Mouse (Mus musculus): ENCODE results near the gene Klra4. TPM values are rescaled to one million over a fixed set of nuclear protein-coding genes. Genes with fewer than 3 reads are reported as not detected.
"Not testable (repeated sequence)": the region's sequence is repeated elsewhere in the genome, so short reads cannot be mapped to it uniquely, and the experiment has no call there.

Klra4 gene
- not detected in 2 replicates for total RNA-seq (2021)
- long read RNA-seq, experiment 1, partial matches to known transcripts = 1 of 1 reads
- long read RNA-seq, experiment 1, other reads (novel, unspliced or antisense) = 0 of 1 reads
- long read RNA-seq, experiment 2 = 0 reads

DNA sequence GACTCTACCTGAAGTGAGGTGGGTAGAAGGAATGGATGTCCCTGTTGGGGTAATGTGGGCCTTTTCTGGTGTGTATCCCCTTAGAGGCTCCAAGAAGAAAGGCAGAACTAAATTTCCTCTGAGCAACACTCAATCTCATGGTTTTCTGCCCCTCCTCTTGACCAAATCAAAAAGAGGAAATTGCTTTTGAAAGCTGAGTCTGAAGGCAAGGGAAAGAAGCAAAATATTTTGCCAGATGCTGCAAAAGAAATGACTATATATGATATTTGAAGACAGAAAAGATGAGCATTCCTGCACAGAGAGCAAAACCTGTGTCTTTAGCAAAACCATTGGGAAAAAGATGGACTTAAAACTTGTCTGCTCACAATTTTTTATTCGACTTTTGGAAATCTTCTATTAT is at the start of gene Klra4:
Klra4 (minus strand) TSS at position 101 of the 400 bp plus-strand sequence.
- not testable (repeated sequence) for DNase-seq

DNA sequence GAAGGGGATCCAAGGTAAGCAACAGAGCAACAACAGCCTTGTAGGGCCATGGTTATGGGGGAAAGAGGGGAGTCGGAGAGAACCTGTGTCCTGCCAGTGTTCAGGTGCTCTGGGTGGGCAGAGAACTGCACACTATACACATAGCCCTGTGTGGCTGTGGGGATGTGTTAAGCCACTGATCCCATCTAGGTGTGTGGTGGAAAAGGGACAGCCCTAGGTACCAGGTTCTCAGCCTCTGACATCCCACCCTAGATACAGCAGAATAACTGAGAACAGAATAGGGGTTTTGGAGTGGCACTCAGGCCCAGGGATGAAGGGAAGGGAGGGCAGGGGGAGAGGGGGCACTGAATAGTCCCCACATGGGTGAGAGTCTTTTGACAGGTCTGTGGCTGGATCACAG is 43.4 kb upstream of the Klra4 start:
- no peak for DNase-seq

DNA sequence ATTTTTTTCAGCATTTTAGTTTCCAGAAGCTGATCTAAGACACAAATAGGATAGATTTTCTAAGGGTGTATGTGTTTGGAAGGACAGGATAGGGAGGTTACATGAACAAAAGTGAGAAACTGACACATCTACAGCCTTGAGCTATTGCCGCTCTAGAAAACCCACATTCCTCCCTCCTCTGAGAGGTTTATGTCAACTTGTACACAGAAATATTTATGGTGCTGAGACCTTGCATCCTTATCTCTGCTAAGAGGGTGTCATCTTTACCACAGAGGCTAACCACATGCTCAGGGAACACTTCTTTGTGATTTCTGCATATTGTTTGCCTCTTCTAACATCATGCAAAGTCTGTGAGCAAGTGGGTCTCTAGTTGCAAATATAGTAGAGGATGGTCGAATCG is 35.7 kb upstream of the Klra4 start:
- DNase-seq = not testable (repeated sequence)

DNA sequence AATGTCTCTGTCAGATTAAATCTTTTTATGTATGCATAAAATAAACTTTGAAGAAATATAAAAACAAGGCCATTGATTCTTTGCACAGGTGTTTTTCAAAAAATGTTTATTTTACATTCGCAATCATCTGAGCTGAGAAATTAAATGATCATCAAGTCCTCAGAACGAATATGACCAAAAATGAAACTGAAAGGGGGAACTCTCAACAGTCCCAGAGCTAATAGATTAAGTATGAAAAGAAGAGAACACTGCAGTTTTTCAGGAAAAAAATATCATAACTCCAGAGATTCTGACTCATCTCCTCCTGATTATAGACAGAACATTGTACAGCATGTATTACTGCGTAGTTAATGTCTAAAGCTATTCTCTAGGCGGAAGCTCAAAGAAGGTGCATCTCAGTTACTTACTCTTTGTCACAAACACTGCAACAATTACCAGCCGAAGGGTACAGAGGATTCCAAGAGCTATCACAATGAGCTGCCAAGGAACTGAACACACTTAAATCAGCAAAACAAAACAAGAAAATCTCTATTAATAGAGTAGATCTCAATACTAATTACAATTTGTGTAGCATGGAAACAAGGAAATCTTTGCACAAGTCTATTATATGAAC is 25.4 kb upstream of the Klra4 start:
- DNase-seq = no peak

DNA sequence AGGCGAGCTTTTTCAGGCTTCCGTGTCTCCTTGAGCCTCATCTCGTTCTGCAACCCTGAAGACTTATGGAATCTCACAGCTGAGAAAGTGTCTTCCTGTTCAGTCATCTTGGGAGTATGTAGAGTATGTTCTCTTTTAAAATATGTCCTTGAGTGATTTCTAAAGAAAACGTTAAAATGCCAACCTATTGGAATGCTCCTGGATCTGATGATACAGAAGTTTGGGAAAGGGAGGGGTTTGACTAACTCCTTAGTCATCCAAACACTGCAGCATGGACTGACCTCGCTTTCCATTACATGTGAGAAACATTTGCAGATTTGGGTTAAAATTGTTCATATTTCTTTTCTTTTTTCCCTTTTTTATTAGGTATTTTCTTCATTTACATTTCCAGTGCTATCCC is 1.9 kb downstream of the Klra4 start:
- DNase-seq = no peak

DNA sequence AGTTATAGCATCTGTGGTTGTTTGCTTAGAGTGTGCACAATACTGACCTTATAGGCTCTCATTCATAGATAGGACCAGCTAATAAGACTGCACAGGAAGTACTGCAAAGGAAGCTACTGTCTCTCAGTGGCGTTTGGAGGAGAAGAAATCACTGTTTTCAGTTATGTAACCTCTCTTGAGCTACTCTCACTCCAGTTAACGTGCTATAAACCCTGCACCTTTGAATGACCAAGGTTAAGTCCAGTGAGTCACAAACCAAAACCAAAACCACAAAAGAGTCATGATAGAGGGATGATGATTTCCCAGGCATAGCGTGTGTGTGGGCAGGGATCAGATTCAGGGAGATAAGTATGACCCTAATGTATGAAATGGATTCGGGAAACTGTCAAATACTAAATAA is 31.9 kb downstream of the Klra4 start:
- DNase-seq = not testable (repeated sequence)

DNA sequence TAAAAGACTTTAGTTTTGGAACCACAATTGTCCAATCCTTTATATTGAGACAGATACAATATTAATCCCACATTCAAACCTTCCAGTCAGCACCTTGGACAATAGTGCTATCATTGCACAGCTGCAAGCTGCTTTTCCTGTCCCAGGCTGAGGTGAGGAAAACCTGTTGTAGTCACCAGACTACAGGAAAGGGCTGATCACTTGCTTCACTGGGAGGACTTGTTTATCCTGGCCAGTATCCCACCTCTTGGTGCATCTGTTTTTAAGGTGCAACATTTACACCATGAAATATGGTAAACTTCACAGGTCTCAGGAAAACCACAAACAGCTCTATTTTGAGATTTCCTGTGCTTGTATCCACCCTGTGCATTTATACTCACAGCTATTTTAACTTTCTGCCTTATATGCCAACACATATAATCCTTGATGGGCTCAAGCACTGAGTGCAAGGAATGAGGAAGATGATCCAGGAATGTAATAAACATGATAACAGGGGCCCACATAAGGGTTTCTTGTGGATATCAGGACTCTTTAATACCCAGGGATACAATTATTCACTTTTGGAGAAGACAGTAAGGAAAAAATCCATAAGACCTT is 35.5 kb downstream of the Klra4 start:
- not testable (repeated sequence) for DNase-seq

DNA sequence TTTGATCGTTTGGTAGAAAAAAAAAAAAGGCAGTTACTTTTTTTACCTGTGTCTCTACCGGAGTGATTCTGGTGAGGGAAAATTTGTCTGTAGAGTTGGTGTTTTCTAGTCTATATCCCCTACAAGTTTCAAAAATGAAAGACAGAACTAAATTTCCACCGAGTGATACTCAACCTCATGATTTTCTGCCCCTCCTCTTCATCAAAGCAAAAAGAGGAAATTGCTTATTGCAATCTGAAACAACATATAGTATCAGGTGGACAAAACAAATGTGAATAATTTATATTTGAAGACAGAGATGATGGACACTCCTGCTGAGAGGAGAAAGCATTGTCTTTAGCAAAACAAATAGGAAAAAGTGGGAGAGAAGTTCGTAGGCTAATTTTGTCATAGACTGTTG is 40.2 kb downstream of the Klra4 start, which contains the start of gene Klra6:
Klra6 (minus strand) TSS at position 101 of the 400 bp plus-strand sequence.
- no peak for DNase-seq

Other genes with a start within 250 kb of the Klra4 start
- gene Gm17631, start 204.6 kb downstream of the Klra4 start, total RNA-seq (2021) = not detected in 2 replicates
- gene Klra17, start 190.6 kb downstream of the Klra4 start, total RNA-seq (2021) = not detected in 2 replicates
- not detected in 2 replicates for gene Klra5, start 149.6 kb downstream of the Klra4 start, total RNA-seq (2021)
- gene Klra6, start 40.3 kb downstream of the Klra4 start, total RNA-seq (2021) = not detected in 2 replicates
- gene Klra8, start 62.6 kb upstream of the Klra4 start, total RNA-seq (2021) = not detected in 2 replicates
- not detected in 2 replicates for gene Klra9, start 125.8 kb upstream of the Klra4 start, total RNA-seq (2021)
- not detected in 2 replicates for gene Klra7, start 166.1 kb upstream of the Klra4 start, total RNA-seq (2021)
- gene Klra10, start 214.7 kb upstream of the Klra4 start, total RNA-seq (2021) = not detected in 2 replicates